Mouse (Mus musculus) T-cell, adult 2 months (primary cell): ENCODE measurements around the gene Kcnmb1.

Source experiments
- DNase-seq: peaks from one replicate; pipeline ENCODE4 v3.0.0; 2022; ENCODE audit warnings: low spot score

Kcnmb1 gene

GRCm38 (mm10) chr11:33944786-33945328 lies 18.0 kb upstream of the Kcnmb1 start:
- DNase-seq: no peak

DNA sequence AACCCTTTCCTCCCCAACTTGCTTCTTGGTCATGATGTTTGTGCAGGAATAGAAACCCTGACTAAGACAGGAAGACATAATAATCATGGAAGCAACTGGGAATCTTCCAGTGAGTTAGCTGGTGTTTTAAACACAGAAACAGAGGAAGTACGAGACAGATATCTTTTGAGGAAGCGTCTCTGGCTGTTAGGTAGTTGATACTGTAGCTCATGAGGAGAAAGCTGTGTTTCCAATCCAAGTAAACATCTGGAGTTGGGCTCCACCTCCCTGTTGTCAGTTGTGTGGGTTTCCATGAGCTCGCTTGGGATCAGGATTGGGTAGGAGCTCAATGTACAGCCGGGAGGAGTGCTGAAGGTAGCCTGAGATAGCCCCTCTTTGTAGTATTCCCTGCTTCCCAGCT lies 16.3 kb upstream of the Kcnmb1 start:
- no peak for DNase-seq

GRCm38 (mm10) chr11:33951155-33951554 lies 11.7 kb upstream of the Kcnmb1 start:
- no peak for DNase-seq

GRCm38 (mm10) chr11:33951684-33952625 lies 10.9 kb upstream of the Kcnmb1 start:
- DNase-seq: no peak

- DNase-seq: no peak
Observed at GRCm38 (mm10) chr11:33955982-33956381, 6.8 kb upstream of the Kcnmb1 start.

DNA sequence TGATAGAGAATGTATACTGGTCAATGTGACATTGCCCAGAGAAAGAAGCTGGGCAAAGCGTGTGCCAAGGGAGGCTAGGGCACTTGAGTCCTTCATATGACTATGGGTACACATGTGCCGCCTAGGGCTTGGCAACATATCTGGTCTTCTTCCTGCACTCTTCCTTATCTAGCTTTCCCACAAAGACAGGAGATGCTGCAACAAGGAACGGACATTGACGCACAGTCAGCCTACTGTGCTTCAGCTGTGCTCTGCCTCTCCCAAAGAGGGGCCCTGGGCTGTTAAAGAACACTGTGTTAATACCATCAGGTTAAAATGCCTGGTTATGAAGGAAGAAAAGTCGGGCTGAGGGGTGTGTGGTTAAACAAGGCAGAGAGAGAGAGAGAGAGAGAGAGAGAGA lies 6.2 kb upstream of the Kcnmb1 start:
- no peak for DNase-seq

DNA sequence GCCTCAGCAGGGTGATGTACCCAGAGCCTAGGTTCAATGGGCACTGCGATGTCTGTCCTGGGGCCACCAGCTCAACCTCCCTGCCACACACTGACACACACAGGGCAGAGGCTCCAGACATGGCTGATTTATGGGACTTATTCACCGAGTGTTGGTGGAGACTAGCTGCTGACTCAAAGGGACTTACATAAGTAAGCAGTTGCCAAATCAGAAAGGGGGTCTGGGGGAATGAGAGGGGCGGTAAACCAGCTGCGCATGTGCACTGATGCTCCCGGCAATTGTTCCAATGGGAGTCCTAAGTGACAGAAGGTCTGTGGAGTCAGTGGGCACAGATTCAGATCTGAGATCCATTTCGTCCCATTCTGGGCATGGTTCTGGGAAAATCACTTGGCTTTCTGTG lies 5.2 kb upstream of the Kcnmb1 start:
- DNase-seq: no peak

DNA sequence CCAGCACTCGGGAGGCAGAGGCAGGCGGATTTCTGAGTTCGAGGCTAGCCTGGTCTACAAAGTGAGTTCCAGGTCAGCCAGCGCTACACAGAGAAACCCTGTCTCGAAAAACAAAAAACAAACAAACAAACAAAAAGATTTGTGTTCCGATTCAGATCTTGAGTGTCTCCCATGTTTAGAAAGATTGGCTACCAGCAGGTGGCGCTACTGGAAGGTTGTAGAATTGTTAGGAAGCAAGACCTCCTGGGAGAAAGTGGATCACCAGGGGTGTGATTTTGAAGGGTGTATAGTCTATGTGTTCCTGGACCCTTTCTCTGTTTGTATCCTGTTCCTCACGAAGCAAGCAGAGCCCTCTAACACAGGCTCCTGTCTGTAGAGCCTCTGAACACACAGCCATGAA lies 4.1 kb upstream of the Kcnmb1 start:
- peak; percentile 19 for DNase-seq

DNA sequence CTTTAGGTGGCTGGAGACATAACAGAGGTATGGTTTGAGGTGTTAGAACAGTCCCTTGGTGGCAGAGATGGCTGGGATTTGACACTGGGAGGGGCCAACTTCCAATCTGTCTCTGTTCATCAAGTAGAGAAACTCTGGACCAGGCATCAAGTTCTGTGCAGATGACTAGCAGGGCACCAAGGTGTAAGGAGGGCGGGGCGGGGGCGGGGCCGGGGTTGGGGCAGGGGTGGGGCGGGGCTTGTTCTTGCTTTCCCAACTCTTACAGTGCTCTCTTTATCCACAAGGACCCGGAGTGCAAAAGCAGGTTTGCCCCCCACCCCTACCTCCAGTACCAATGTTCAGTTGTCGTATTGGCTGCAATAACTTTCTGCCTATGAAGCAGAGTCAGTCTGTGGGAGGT lies 635 bp upstream of the Kcnmb1 start:
- DNase-seq: no peak

- DNase-seq: no peak
Observed at GRCm38 (mm10) chr11:33965380-33965779, 2.6 kb downstream of the Kcnmb1 start.

- no peak for DNase-seq
Observed at GRCm38 (mm10) chr11:33967708-33968107, 4.9 kb downstream of the Kcnmb1 start.

DNA sequence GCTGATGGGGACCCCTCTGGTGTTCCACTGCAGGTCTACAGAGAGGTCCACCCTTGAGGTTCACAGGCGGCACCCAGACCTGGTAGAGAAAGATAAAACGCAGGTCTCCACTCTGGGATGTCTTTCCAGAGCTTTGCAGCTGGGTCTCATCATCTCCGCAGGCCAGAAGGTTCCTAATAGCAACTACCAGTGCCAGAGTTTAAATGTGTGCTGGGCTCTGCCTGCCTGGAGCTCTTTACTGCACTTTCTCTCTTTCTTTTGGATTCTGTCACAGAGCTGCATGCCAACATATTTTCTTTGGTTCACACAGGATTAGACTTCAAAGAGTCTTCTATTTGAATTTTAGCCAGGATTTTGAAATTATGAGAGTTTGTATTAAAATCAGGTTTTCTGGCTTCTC lies 6.4 kb downstream of the Kcnmb1 start:
- no peak for DNase-seq

- DNase-seq: no peak
Observed at GRCm38 (mm10) chr11:33972114-33972513, 9.3 kb downstream of the Kcnmb1 start.

DNA sequence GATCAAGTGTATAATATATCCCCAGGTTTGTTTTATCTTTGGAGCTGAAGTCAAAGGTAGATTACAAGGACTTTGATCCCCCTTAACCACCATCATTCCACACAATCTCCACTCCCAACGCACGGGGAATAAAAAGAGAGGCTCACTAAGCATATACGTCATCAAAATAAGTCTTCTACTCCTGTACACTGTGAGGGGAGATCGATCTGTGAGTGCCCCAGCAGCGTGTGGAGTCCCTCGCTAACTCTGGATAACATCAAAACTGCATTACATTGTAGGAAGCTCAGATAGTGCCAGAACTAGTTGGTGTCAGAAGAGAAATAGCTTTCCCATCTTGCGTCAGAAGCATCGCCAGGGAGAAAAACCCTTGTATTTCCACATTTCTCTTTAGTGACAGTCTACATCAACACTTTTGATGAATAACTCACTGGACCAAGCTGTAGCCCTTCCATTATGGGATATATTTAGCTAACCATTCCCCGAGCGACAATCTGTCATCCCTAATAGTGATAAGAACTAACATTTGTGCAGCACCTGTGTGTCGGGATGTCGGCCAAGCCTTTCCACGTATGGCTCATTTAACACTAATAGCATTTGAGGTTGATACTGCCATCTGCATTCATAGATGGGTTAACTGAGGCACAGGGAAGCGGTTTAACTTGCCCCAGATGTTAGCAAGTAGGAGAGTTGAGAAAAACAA lies 11.7 kb downstream of the Kcnmb1 start:
- no peak for DNase-seq

- DNase-seq: no peak
Observed at GRCm38 (mm10) chr11:33975121-33975520, 12.3 kb downstream of the Kcnmb1 start.

GRCm38 (mm10) chr11:33980146-33980545 lies 17.3 kb downstream of the Kcnmb1 start:
- no peak for DNase-seq

DNA sequence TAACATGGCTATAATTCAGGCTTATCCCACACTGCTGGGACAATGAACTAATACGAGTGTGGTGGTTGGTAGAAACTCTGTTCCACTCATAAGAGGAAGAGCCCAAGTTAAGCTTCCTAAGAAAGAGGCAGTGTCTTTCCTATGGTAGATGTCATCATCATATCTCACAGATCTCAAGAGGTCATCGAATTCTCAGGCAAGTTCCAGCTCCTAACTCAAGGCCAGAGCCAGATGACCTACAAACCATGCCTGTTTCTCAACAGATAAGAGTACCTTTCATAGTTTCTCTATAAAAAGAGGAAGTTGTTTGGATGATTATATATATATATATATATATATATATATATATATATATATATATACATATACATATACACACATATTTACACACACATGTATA lies 23.7 kb downstream of the Kcnmb1 start:
- no peak for DNase-seq

GRCm38 (mm10) chr11:33990002-33990401 lies 27.2 kb downstream of the Kcnmb1 start:
- no peak for DNase-seq

- DNase-seq: no peak
Observed at GRCm38 (mm10) chr11:33992938-33993337, 30.1 kb downstream of the Kcnmb1 start, which contains the start of gene Kcnip1. Gene Kcnip1, minus strand, starts transcription at chr11:33993152.

GRCm38 (mm10) chr11:33993496-33993895 lies 30.7 kb downstream of the Kcnmb1 start:
- DNase-seq: no peak

DNA sequence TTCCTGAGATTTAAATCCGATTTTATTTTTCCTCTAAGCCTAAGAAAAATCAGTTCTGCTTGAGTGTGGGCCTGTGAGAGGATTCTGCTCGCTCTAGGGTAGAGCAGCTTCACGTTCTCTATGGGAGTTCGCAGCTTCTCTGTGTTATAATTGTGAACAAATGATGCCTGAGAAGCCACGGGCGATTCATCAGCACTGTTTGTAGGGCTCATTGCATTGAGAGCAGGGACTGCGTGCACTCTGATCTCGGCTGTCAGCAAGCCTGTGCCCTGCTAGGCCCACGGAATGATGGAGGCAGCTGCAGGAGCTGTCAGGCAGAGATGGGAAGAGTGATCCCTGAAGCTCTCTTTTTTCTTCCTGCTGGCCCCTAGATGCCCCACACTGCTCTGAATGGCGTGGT lies 35.4 kb downstream of the Kcnmb1 start:
- DNase-seq: no peak

DNA sequence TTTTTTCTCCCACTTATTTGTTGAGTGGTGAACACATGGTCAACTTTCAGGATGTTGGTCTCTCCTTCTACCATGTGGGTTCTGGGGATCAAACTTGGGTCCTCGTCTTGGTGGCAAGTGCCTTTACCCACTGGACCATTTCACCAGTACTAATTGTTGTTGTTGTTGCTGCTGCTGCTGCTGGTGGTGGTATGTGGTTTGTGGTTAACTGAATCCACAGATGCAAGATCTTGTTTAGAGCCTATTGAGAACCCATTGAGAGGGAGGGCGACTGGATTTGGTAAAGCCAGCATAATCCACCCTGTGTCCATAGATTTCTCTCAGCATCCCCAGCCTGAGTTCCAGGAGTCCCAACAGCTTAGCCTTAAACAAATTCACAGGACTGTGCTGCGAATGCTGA lies 37.6 kb downstream of the Kcnmb1 start:
- no peak for DNase-seq
